Mouse (Mus musculus) megakaryocyte, embryonic 14.5 days (primary cell): ENCODE measurements around the gene Trcg1.

Experiments used
- FLI1 ChIP-seq: IDR thresholded peaks from 2 replicates; pipeline ENCODE4 v1.6.1; 2012; ENCODE audit warnings: low read length, inconsistent platforms, mixed read lengths
- GATA1 ChIP-seq: IDR thresholded peaks from 3 replicates; pipeline ENCODE4 v1.6.1; 2012; ENCODE audit warnings: mixed read lengths, low read length, inconsistent platforms, borderline replicate concordance

- TF ChIP-seq GATA1 (no peak), FLI1 (no peak)
Observed at GRCm38 (mm10) chr9:57218776-57219175, 17.6 kb upstream of the Trcg1 start.
